Mouse (Mus musculus): ENCODE results near the gene Map2k6. TPM values are rescaled to one million over a fixed set of nuclear protein-coding genes. Genes with fewer than 3 reads are reported as not detected.

Map2k6 gene
- polyA plus RNA-seq, 1 experiment from 2014 or later: 23.9 TPM

DNA sequence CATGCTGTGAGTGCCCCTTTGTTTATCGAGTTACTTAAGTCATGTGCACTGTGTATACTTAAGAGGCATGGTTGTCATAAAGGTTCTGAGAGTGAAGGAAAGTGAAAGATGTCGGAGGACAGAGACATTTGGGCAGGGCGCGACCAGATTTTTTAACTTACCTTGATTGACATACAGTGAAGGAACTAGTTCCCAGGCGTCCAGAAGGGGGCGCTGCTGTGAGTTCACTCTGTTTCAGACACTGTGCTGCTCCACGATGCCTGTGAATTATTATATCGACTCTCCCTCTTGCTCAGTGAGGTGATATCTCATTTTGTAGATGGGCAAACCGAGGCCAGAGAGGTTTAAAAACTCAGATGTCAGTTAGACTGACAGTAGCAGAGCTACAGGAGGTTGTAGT lies 10.9 kb downstream of the Map2k6 start:
- no peak overlapping the region for H3K4me2 ChIP-seq
- no peaks in the 10 kb centered on the region for H3K27me3 ChIP-seq (replicated peaks)
- H3K9ac ChIP-seq: no peak overlapping the region
- no peaks in the 10 kb centered on the region for H3K9me3 ChIP-seq
- no peak overlapping the region for H3K4me3 ChIP-seq
- no peak overlapping the region for H3K27ac ChIP-seq
- 74% methylated on average over 9 of the region's 9 CpGs for whole genome bisulfite sequencing
- no peaks in the 10 kb centered on the region for H3K36me3 ChIP-seq (replicated peaks)
- ATAC-seq (replicated peaks): no peak
- no peaks in the 10 kb centered on the region for H3K4me1 ChIP-seq

DNA sequence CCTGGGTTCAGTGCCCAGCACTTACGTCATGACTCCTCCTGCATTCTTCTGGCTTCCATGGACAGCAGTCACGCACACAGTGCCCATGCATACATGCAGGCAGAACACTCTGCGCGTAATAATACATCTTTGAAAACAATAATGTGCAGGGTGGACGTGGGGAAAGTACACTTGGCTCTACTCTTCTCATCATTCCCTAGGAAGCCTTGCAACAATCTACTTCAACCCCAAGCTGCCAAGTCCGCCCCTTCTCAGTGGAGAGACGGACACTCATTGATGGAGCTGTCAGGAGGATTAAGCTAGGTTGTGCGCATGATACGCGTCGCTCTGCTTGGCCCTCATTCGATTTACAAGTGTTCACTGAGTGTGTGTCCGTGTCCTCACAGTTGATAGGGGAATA lies 12.7 kb downstream of the Map2k6 start:
- Histone ChIP-seq H3K27ac (no peak overlapping the region), H3K4me2 (no peak overlapping the region), H3K4me3 (no peak overlapping the region), H3K27me3 (replicated peaks) (no peaks in the 10 kb centered on the region), H3K4me1 (peaks cover 7% of the 10 kb centered on the region; the same call in 1 of the 2 replicates), H3K9ac (no peak overlapping the region), H3K9me3 (no peaks in the 10 kb centered on the region), H3K36me3 (replicated peaks) (no peaks in the 10 kb centered on the region)
- no peak for ATAC-seq (replicated peaks)
- WGBS: 88% methylated on average over 13 of the region's 13 CpGs

DNA sequence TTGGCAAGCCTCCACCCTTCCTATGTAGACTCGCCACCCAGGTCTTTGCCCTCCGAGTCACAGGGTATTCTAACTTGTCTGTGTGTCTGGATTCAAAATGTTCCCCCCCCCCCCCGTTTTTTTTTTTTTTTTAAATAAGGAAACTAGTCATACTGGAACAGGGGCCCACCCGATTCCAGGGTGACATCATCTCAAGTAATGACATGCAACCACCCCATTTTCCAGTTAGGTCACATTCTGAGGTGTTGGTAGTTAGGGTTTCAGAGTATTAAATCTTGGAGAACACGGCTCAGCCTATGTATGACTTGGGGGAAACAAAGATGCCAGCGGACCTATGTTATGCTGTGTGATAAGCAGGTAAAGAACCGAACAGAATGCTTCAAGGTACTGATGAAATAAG lies 15.3 kb downstream of the Map2k6 start:
- no peaks in the 10 kb centered on the region for H3K9me3 ChIP-seq
- no peak overlapping the region for H3K27ac ChIP-seq
- H3K36me3 ChIP-seq (replicated peaks): no peaks in the 10 kb centered on the region
- H3K4me1 ChIP-seq: peaks cover 7% of the 10 kb centered on the region; the same call in 1 of the 2 replicates
- H3K4me2 ChIP-seq: no peak overlapping the region
- no peak overlapping the region for H3K9ac ChIP-seq
- H3K27me3 ChIP-seq (replicated peaks): no peaks in the 10 kb centered on the region
- no peak for ATAC-seq (replicated peaks)
- WGBS: 87% methylated on average over 7 of the region's 7 CpGs
- no peak overlapping the region for H3K4me3 ChIP-seq

DNA sequence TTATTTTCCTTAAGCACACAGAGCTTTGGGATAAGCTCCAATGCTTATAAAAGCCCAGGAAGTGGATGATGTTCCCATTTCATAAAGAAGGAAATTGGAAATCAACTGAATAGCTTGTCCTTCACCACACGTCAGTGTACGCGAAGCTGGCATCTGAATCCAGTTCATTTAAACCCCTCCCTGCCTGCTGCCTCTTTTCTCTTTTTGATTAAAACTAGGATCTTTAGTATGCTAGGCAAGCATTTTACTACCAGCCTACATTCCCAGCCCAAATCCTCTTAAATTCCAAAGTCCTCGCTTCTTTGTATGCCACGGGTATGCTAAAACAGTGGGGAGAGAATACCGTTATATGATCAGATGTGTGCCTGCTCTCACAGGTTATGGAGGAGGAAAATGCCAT lies 17.8 kb downstream of the Map2k6 start:
- Histone ChIP-seq H3K4me1 (peaks cover 7% of the 10 kb centered on the region; the same call in 1 of the 2 replicates), H3K4me2 (no peak overlapping the region), H3K9ac (no peak overlapping the region), H3K27me3 (replicated peaks) (no peaks in the 10 kb centered on the region), H3K36me3 (replicated peaks) (no peaks in the 10 kb centered on the region), H3K9me3 (no peaks in the 10 kb centered on the region), H3K4me3 (no peak overlapping the region), H3K27ac (peak overlapping the region; percentile 56)
- WGBS: 52% methylated on average over 6 of the region's 6 CpGs
- ATAC-seq (replicated peaks): peak; percentile 33; the same call in 1 of the 2 replicates

DNA sequence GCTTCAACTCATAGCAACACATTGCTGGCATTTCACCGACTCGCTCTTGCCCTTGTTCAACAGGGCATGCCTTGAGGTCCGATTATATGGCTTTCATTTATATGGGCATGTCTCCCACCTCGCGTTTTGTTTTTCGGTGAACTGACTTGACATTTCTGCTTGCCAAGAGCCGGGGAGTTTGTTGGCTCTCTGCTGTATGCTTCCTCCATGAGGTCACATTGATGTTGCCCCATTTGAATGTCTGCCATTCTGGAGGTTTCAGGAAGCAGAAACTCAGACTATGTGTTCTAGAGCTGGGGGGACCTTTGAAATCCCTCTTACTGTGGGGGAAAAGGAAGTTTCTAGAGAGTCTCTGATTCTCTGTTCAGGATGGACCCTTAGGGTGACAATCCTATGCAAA lies 21.5 kb downstream of the Map2k6 start:
- WGBS: 94% methylated on average over 7 of the region's 7 CpGs
- no peak overlapping the region for H3K9ac ChIP-seq
- no peak for ATAC-seq (replicated peaks)
- no peak overlapping the region for H3K4me2 ChIP-seq
- no peak overlapping the region for H3K27ac ChIP-seq
- H3K4me1 ChIP-seq: peaks cover 7% of the 10 kb centered on the region; the same call in 1 of the 2 replicates
- H3K27me3 ChIP-seq (replicated peaks): no peaks in the 10 kb centered on the region
- no peaks in the 10 kb centered on the region for H3K36me3 ChIP-seq (replicated peaks)
- no peaks in the 10 kb centered on the region for H3K9me3 ChIP-seq
- no peak overlapping the region for H3K4me3 ChIP-seq

DNA sequence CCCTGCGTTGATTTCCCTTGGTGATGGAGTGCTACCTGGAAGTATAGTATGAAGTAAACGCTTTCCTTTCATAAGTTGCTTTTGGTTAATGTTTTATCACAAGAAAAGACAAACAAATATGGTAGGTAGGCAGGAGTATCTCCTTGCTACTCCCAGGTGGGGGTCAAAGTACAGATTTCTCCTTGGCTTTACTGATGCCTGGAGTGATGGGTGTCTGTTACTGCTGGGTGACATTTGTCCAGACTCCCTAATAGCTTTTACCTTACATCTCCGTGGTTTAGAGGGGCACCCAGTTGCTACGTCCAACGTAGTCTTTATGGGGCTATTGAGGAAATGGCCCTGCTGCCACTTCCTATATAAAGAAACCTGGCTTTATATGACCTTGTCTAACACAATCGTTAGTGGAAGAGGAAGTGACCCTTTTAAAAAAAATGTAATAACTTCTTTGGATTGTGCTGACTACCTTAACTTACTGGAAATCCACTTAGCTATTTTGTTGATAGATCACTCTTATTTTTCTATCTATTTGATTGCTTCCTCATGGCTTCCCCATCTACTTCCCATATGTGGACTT lies 27.7 kb downstream of the Map2k6 start:
- Histone ChIP-seq H3K9me3 (no peaks in the 10 kb centered on the region), H3K36me3 (replicated peaks) (no peaks in the 10 kb centered on the region), H3K4me3 (no peak overlapping the region), H3K9ac (no peak overlapping the region), H3K4me2 (no peak overlapping the region), H3K27ac (no peak overlapping the region), H3K4me1 (0 out of 2 replicates have a peak, but pooled peaks cover 3% of the 10 kb centered on the region), H3K27me3 (replicated peaks) (no peaks in the 10 kb centered on the region)
- no peak for ATAC-seq (replicated peaks)
- 90% methylated on average over 6 of the region's 6 CpGs for WGBS

DNA sequence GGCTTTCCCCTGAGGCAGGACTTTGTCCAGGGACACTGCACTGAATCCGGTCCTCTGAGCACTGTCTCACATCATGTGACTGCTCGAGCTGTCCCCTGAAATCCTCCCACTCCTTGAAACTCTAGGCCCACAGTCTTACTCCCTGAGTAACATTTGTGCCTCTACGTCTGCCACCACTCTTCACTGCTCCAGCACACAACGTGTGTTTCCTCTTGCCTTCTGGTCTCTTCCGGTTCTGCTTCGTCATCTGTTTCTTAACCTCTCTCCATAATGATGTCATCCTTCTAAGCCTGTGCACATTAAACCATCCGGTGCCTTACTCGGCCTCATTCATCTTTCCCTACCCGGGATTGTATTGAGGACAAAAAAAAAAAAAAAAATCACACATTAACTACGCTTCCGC lies 28.2 kb downstream of the Map2k6 start:
- Histone ChIP-seq H3K27ac (no peak overlapping the region), H3K36me3 (replicated peaks) (no peaks in the 10 kb centered on the region), H3K27me3 (replicated peaks) (no peaks in the 10 kb centered on the region), H3K4me1 (0 out of 2 replicates have a peak, but pooled peaks cover 3% of the 10 kb centered on the region), H3K9ac (no peak overlapping the region), H3K4me2 (no peak overlapping the region), H3K9me3 (no peaks in the 10 kb centered on the region), H3K4me3 (no peak overlapping the region)
- 49% methylated on average over 11 of the region's 11 CpGs for WGBS
- ATAC-seq (replicated peaks): no peak

DNA sequence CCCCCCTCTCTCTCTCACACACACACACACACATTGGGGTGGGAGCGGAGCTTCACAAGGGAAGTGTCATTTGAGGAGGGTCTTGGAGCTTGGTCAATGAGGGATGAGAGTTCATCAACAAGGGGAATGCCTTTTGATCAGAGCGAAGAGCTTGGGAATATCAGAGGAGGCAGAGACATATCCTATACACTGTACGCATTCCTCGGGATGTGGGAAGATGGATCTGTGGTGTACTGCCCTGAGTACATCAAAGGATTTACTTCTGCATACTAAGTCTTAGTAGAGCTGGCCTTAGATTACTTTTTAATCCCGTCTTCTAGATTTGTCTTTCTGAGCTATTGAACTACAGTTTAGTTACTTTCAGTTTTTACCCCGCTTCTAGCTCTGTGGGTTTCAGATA lies 30.1 kb downstream of the Map2k6 start:
- Histone ChIP-seq H3K4me3 (no peak overlapping the region), H3K4me1 (0 out of 2 replicates have a peak, but pooled peaks cover 3% of the 10 kb centered on the region), H3K27ac (no peak overlapping the region), H3K27me3 (replicated peaks) (no peaks in the 10 kb centered on the region), H3K9me3 (no peaks in the 10 kb centered on the region), H3K4me2 (no peak overlapping the region), H3K9ac (no peak overlapping the region), H3K36me3 (replicated peaks) (no peaks in the 10 kb centered on the region)
- ATAC-seq (replicated peaks): no peak
- 88% methylated on average over 6 of the region's 6 CpGs for WGBS

DNA sequence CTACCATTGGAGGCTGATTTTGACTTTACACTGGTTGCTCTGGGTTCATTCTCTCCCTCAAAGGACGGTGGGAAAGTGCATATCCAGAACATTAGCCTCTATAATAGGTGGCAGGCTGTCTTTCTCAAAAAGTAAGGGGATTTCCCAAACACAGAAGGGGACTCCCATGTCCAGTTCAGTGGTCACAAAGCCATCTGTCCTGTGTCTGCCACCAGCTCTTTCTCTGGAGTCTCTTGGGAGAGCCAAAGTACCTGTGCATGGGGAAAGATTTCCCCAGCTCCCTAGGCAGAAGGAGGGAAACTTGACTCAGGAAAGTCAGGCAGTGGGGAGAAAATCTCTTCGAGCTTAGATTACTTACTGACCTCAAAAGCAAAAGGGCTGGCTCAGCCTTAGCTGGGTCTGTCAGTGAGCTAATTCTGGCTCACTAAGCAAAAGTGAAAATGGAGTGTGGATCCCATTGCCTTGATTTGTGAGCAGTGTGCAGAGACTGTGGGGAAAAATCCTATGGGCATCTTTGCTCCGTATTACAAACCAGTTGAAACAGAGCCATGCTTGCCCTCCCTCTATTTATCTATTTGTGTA lies 31.0 kb downstream of the Map2k6 start:
- H3K4me1 ChIP-seq: 0 out of 2 replicates have a peak, but pooled peaks cover 3% of the 10 kb centered on the region
- WGBS: 70% methylated on average over 3 of the region's 3 CpGs
- no peak overlapping the region for H3K4me3 ChIP-seq
- H3K9ac ChIP-seq: no peak overlapping the region
- H3K27ac ChIP-seq: no peak overlapping the region
- no peaks in the 10 kb centered on the region for H3K27me3 ChIP-seq (replicated peaks)
- no peaks in the 10 kb centered on the region for H3K36me3 ChIP-seq (replicated peaks)
- H3K4me2 ChIP-seq: no peak overlapping the region
- no peaks in the 10 kb centered on the region for H3K9me3 ChIP-seq
- no peak for ATAC-seq (replicated peaks)

DNA sequence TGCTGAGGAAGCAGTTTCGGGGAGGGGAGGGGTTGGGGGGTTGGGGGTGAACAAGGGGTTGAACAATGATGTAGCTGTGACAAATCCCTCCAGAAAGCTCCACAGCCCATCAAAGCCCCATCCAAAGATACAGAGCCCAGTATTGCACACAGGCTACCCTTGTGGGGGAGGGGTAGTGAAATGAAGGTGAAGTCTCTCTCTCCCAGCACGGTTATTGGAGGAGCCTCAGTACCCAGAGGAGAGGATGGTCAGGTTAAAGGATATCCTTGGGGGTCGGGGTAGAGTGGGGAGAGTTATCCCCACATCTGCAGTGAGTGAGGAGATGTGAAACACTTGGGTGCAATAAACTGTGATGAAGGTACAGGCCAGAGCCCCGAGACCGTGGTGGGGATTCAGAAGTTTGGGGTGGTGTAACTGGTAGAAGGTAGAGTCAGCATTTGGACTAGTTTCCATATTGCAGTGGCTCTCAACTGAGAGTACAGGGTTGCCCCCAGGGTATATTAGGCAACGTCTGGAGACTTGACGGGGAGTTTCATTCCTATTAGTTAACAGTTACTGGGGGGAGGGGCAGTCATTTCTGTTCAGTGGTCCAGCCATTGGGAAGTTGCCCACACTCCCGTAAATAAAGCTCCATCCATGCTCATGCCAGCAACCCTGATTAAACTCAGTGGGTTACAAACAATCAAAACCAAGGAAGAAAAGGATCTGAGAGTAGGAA lies 37.1 kb downstream of the Map2k6 start:
- WGBS: 65% methylated on average over 8 of the region's 8 CpGs
- peaks cover 12% of the 10 kb centered on the region for H3K4me1 ChIP-seq
- no peak; the same call in 1 of the 2 replicates for ATAC-seq (replicated peaks)
- no peaks in the 10 kb centered on the region for H3K27me3 ChIP-seq (replicated peaks)
- no peaks in the 10 kb centered on the region for H3K36me3 ChIP-seq (replicated peaks)
- no peak overlapping the region for H3K9ac ChIP-seq
- no peaks in the 10 kb centered on the region for H3K9me3 ChIP-seq
- no peak overlapping the region for H3K4me2 ChIP-seq
- H3K27ac ChIP-seq: no peak overlapping the region
- no peak overlapping the region for H3K4me3 ChIP-seq

DNA sequence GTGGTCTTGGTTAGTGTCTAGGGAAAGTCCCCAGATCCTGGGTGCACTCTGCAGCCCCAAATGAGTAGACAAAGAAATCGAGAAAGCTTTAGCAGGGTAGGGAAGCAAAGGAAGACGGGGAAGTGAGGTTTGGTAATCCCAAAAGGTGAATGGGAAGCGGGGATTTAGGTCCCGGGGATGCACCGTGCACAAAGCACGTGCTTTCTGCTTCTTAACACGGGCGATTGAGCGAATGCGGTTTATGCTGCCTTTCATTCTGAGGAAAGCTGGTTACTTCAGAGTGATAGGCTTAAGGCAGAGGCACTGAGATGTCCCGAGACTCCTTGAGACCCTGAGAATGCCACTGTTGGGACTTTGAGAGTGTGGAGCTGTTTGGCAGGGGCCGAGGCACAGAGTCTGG lies 38.1 kb downstream of the Map2k6 start:
- Histone ChIP-seq H3K4me1 (peaks cover 12% of the 10 kb centered on the region), H3K9me3 (no peaks in the 10 kb centered on the region), H3K4me2 (peak overlapping the region; percentile 9; the same call in 1 of the 2 replicates), H3K27ac (no peak overlapping the region), H3K36me3 (replicated peaks) (no peaks in the 10 kb centered on the region), H3K9ac (no peak overlapping the region), H3K27me3 (replicated peaks) (no peaks in the 10 kb centered on the region), H3K4me3 (no peak overlapping the region)
- WGBS: 14% methylated on average over 12 of the region's 12 CpGs
- no peak for ATAC-seq (replicated peaks)

DNA sequence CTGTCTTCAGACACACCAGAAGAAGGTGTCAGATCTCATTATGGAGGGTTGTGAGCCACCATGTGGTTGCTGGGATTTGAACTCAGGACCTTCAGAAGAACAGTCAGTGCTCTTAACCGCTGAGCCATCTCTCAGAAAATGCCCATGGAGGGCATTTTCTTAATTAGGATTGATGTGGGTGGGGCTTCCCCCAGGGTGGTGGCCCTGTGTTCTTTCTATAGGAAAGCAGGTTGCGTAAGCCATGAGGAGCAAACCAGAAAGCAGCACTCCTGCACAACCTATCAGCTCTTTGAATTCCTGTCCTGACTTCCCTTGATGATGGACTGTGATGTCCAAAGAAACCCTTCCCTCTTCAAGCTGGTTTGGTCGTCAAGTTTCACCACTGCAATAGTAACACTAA lies 39.2 kb downstream of the Map2k6 start:
- Histone ChIP-seq H3K36me3 (replicated peaks) (no peaks in the 10 kb centered on the region), H3K9ac (no peak overlapping the region), H3K4me1 (peaks cover 12% of the 10 kb centered on the region), H3K9me3 (no peaks in the 10 kb centered on the region), H3K27ac (no peak overlapping the region), H3K27me3 (replicated peaks) (no peaks in the 10 kb centered on the region), H3K4me3 (no peak overlapping the region), H3K4me2 (no peak overlapping the region)
- no peak for ATAC-seq (replicated peaks)
- 93% methylated on average over 3 of the region's 3 CpGs for WGBS

Data from midbrain, embryonic 15.5 days (tissue).